ENCODE assay signal across 16 mouse cellular contexts in the genomic region with DNA sequence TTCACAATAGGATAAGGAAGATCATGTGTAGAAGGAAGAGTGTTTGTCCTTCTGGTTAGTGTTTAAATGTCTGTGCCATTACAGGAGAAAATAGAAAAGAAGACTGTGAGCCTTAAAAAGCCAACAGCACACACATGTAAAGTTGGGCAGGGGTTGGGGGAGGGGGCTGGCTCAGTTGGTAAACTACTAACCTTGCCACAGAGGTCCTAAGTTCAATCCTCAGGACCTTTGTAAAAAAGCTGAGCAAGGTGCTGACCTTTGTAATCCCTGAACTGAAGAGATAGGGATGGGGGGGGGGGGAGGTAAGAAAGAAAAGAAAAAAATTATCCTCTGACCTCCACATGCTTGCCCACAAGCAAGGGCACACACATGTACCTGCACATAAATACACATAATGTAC. TPM values are rescaled to one million over a fixed set of nuclear protein-coding genes. Genes with fewer than 3 reads are reported as not detected.
A peak's percentile ranks its signal among the peaks of the same experiment; 100 is the strongest.
DNase-seq lines count a peak whose midpoint lies in the region; ATAC-seq and TF ChIP-seq lines count a peak whose summit lies in the region.
"Had no signal": no experiment of that assay in that cellular context is flagged by ENCODE, and none has a peak within 500 bp of the region (broad histone marks: within the 10 kb centered on the region; RNA-seq: fewer than 3 reads in every experiment).

No protein-coding gene starts in this region.

- intact Hi-C loops in heart, adult 2 months (cut with DNase I), result loop anchor here (5.0 kb wide), 1 partner anchor 57 kb away; no protein-coding TSS in a partner anchor

- peak overlapping the region; percentile 41 for H3K27ac ChIP-seq in heart, adult 2 months
- no peak overlapping the region for H3K27ac ChIP-seq in heart, embryonic 11.5 days (ENCODE audit: low read depth, low read length)
- H3K27ac ChIP-seq in layer of hippocampus, adult 2 months, result peak overlapping the region; percentile 57; the same call in 1 of the 2 replicates
- H3K27ac ChIP-seq: embryonic facial prominence, embryonic 10.5 days; embryonic facial prominence, embryonic 12.5 days; forebrain, embryonic 13.5 days; forebrain, embryonic 15.5 days had no signal

- no peaks in the 10 kb centered on the region for H3K9me3 ChIP-seq in heart, embryonic 11.5 days (replicated peaks; ENCODE audit: control insufficient read depth, low read length)
- H3K9me3 ChIP-seq: embryonic facial prominence, embryonic 10.5 days; embryonic facial prominence, embryonic 12.5 days; forebrain, embryonic 13.5 days; forebrain, embryonic 15.5 days had no signal

- no peak overlapping the region for H3K4me2 ChIP-seq in heart, embryonic 11.5 days
- H3K4me2 ChIP-seq: embryonic facial prominence, embryonic 12.5 days; forebrain, embryonic 13.5 days; forebrain, embryonic 15.5 days had no signal

- DNase-seq in heart, adult 2 months, result no peak
- peak; percentile 10 for DNase-seq in kidney, adult 9 months
- no peak for DNase-seq in kidney, postnatal 4 days
- DNase-seq in layer of hippocampus, adult 2 months (ENCODE audit: low spot score in 2 of 2), result no peak
- DNase-seq in layer of hippocampus, postnatal 10 days (ENCODE audit: low spot score in 2 of 2), result no peak
- peak; percentile 69 for DNase-seq in yolk sac, embryonic 10.5 days (ENCODE audit: low spot score)
- DNase-seq: adrenal gland, adult 2 months; adrenal gland, postnatal 25 days had no signal

- H3K27me3 ChIP-seq in heart, adult 2 months (ENCODE audit: control insufficient read depth, insufficient read depth, low read length), result no peaks in the 10 kb centered on the region
- H3K27me3 ChIP-seq in heart, embryonic 11.5 days (ENCODE audit: control insufficient read depth, insufficient read depth, low read length), result 0 out of 2 replicates have a peak, but pooled peaks cover 2% of the 10 kb centered on the region
- H3K27me3 ChIP-seq: forebrain, embryonic 15.5 days had no signal

- peaks cover 2% of the 10 kb centered on the region; the same call in 1 of the 2 replicates for H3K36me3 ChIP-seq in heart, adult 2 months (ENCODE audit: control insufficient read depth, insufficient read depth, low read length)
- no peaks in the 10 kb centered on the region for H3K36me3 ChIP-seq in heart, embryonic 11.5 days (ENCODE audit: control insufficient read depth, insufficient read depth, low read length)
- H3K36me3 ChIP-seq: embryonic facial prominence, embryonic 10.5 days; embryonic facial prominence, embryonic 12.5 days; forebrain, embryonic 15.5 days had no signal

- TF ChIP-seq CTCF in heart, adult 2 months (IDR thresholded peaks at IDR 0.05), result no peak
- no peak for TF ChIP-seq CTCF in layer of hippocampus, adult 2 months (conservative IDR thresholded peaks at IDR 0.05)

- TF ChIP-seq POLR2A in heart, adult 2 months (IDR thresholded peaks at IDR 0.05; ENCODE audit: insufficient read depth, low read depth, low read length), result no peak

- ATAC-seq in heart, embryonic 11.5 days (replicated peaks; ENCODE audit: insufficient number of reproducible peaks, low FRiP score, low TSS enrichment), result no peak
- no peak for ATAC-seq in cerebellum, adult (ENCODE audit: insufficient number of reproducible peaks, low FRiP score, low TSS enrichment)
- ATAC-seq: forebrain, embryonic 13.5 days; forebrain, embryonic 15.5 days had no signal

- H3K9ac ChIP-seq in heart, adult 2 months (ENCODE audit: low read depth, low read length), result no peak overlapping the region
- no peak overlapping the region for H3K9ac ChIP-seq in heart, embryonic 11.5 days (ENCODE audit: low read depth, low read length)
- H3K9ac ChIP-seq: embryonic facial prominence, embryonic 12.5 days; forebrain, embryonic 13.5 days; forebrain, embryonic 15.5 days had no signal

- no peaks in the 10 kb centered on the region for H3K79me2 ChIP-seq in heart, adult 2 months (replicated peaks; ENCODE audit: control insufficient read depth, insufficient read depth, low read length)

- H3K4me1 ChIP-seq in heart, adult 2 months (ENCODE audit: control insufficient read depth, insufficient read depth, low read length), result peaks cover 21% of the 10 kb centered on the region
- peaks cover 8% of the 10 kb centered on the region for H3K4me1 ChIP-seq in heart, embryonic 11.5 days (ENCODE audit: control insufficient read depth, insufficient read depth, low read length)
- H3K4me1 ChIP-seq: embryonic facial prominence, embryonic 10.5 days; embryonic facial prominence, embryonic 12.5 days; forebrain, embryonic 13.5 days had no signal

- no peak for TF ChIP-seq EP300 in heart, adult 2 months (IDR thresholded peaks at IDR 0.05; ENCODE audit: insufficient read depth, low read depth, low read length)

- no peak overlapping the region for H3K4me3 ChIP-seq in heart, adult 2 months
- H3K4me3 ChIP-seq in heart, embryonic 11.5 days (ENCODE audit: low read depth, low read length), result no peak overlapping the region
- H3K4me3 ChIP-seq in layer of hippocampus, adult 2 months, result no peak overlapping the region
- H3K4me3 ChIP-seq: embryonic facial prominence, embryonic 10.5 days; embryonic facial prominence, embryonic 12.5 days; forebrain, embryonic 13.5 days; forebrain, embryonic 15.5 days had no signal

RNA-seq across cellular contexts. Expression of a gene that starts 5.8 kb away (rescaled TPM):
- 10 to 100 TPM; 11.4 to 12.1 TPM for total RNA-seq in heart, adult 2 months (2021)
- polyA plus RNA-seq in heart, adult 2 months (2012; rRNA removed), result 8.2 and 15.7 TPM in 2 replicates
- 0.27 and 2.3 TPM in 2 replicates for polyA plus RNA-seq in heart, embryonic 11.5 days (2014; fragmentation: Nextera tagmentation; extraction: Ambion mirVana)
- total RNA-seq in layer of hippocampus, adult 2 months (2021), result 1 to 10 TPM; 3.0 to 5.2 TPM
- total RNA-seq in layer of hippocampus, postnatal 10 days (2021), result 1 to 10 TPM; 4.8 to 4.9 TPM
- total RNA-seq: MEL had no signal
- polyA plus RNA-seq: C2C12 had no signal

Comparison
In these comparisons a context has a peak if more than half of its experiments do, and no peak if none do; other contexts are left out.
1. DNase-seq: peak in kidney, adult 9 months (single experiment) and yolk sac, embryonic 10.5 days (single experiment); none in heart, adult 2 months (0 of 2), kidney, postnatal 4 days (0 of 2), layer of hippocampus, adult 2 months (0 of 2) and layer of hippocampus, postnatal 10 days (0 of 2).